Mouse (Mus musculus) liver, adult 2 months (tissue): ENCODE results near the gene Trat1.

Experiments
- CTCF ChIP-seq: fragments of 200-500 bp; IDR thresholded peaks from 2 replicates; pipeline ENCODE4 v1.5.1; 2011; ENCODE audit warnings: low read depth, low read length, control low read depth
- POLR2A ChIP-seq: fragments of 200-500 bp; IDR thresholded peaks from 2 replicates; pipeline ENCODE4 v1.6.1; 2011; ENCODE audit warnings: low read length, control low read depth; ENCODE audit not compliant: insufficient read depth; ENCODE audit errors: extremely low read depth

DNA sequence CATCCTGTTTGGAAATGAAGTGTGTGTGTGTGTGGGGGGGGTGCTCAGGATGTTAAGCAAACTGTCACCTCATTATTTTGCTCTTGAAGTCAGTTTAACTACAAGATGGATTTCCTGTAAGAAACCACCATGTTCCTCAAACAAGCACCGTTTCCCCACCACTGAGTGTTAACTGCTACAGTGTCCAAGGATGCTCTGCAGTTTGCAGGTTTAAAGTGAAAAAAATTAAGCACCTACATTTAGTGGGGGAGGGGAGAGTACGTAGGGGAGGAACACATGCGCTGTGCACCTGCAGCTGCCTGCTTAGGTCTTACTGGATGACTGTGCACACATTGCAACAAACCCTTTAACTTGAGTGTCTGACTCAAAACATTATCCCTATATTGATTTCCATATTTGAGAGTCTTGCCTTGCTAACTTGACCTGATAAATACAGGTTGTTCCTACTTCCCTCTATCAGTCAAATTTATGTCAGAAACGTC, 16.9 kb upstream of the Trat1 start:
- TF ChIP-seq POLR2A = no peak
- no peak for TF ChIP-seq CTCF
